Mouse (Mus musculus): ENCODE measurements around the gene Ints3.

DNA sequence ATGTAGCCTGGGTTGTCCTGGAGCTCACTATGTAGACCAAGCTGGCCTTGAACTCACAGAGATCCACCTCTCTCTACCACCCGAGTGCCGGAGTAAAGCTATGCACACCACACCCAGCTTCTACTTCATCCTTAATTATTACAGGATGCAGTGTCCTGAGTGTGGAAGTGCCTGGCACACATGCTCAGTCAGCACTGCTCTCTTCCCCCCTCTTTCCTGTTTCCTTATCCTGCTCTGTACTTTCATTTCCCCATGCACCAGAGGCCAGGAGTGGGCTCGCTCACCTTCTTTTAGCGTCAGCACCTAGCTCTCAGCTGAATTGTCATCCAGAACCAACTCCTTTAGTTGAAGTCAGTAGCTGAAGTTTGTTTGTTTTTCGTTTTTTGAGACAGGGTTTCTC lies 26.9 kb upstream of the Ints3 start:
- TF ChIP-seq GATA1 (IDR thresholded peaks at IDR 0.05; ENCODE audit: borderline replicate concordance, low read length) (no peak), FLI1 (IDR thresholded peaks at IDR 0.05; ENCODE audit: low read length) (no peak)
